Mouse (Mus musculus) small intestine, adult 2 months (tissue): ENCODE data around the gene Rabl6. TPM values are rescaled to one million over a fixed set of nuclear protein-coding genes. Genes with fewer than 3 reads are reported as not detected.

Experiments
- H3K27ac ChIP-seq: fragments of 200-500 bp; 2 replicates; pipeline ENCODE4 v1.5.1; 2012; ENCODE audit warnings: low read depth, low read length, control low read depth, inconsistent platforms; ENCODE audit not compliant: insufficient read depth
- H3K27me3 ChIP-seq: fragments of 200-500 bp; 2 replicates; pipeline ENCODE4 v1.6.1; 2012; ENCODE audit warnings: mild to moderate bottlenecking, moderate library complexity, low read length, inconsistent platforms; ENCODE audit not compliant: control insufficient read depth, insufficient read depth
- H3K36me3 ChIP-seq: fragments of 200-500 bp; 2 replicates; pipeline ENCODE4 v1.6.1; 2012; ENCODE audit warnings: mild to moderate bottlenecking, low read length, control low read depth, inconsistent platforms; ENCODE audit not compliant: control insufficient read depth, insufficient read depth
- H3K4me1 ChIP-seq: fragments of 200-500 bp; 2 replicates; pipeline ENCODE4 v1.6.1; 2012; ENCODE audit warnings: low read length, inconsistent platforms, mixed read lengths; ENCODE audit not compliant: control insufficient read depth, insufficient read depth, insufficient read length
- H3K4me3 ChIP-seq: fragments of 200-500 bp; 2 replicates; pipeline ENCODE4 v1.5.1; 2012; ENCODE audit warnings: low read depth, mild to moderate bottlenecking, control low read depth, inconsistent platforms, low read length, moderate library complexity
- CTCF ChIP-seq: fragments of 200-500 bp; IDR thresholded peaks from 2 replicates; pipeline ENCODE4 v1.5.1; 2012; ENCODE audit warnings: low read depth, mild to moderate bottlenecking, control low read depth, inconsistent platforms, low read length, moderate library complexity, mixed read lengths; ENCODE audit not compliant: insufficient replicate concordance, insufficient read length; ENCODE audit errors: extremely low read depth
- POLR2A ChIP-seq: fragments of 200-500 bp; IDR thresholded peaks from 2 replicates; pipeline ENCODE4 v1.6.1; 2012; ENCODE audit warnings: low read depth, mild to moderate bottlenecking, control low read depth, inconsistent platforms, low read length, moderate library complexity
- WGBS: fragments of 180-500 bp; shearing (Covaris S2); methylation state at CpG from one replicate; pipeline ENCODE4 v1.1.7; 2018; 5-methylcytosine and 5-hydroxymethylcytosine counted together
- polyA plus RNA-seq: library from polyadenylated mRNA; depleted of rRNA; stranded (reverse); fragments of >200 nt; gene quantifications from 2 replicates; pipeline ENCODE4 v1.2.3, GENCODE M21; 2012; rRNA removed

Rabl6 gene
- polyA plus RNA-seq, 1 experiment: 47.6 TPM

DNA sequence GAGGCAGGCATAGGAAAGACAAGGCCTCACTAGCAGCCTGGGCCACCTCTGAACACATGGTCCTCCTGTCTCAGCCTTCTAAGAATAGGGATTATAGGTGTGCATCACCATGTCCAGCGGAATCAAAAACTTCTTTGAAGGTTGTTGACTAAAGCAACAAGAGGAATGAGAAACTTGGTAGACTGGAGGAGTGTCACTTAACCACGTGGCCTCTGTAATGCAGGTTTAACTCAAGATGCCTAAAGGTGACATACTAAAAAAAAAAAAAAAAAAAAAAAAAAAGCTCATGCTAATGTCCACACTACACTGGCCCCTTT lies 73.5 kb downstream of the Rabl6 start:
- WGBS: 91% methylated on average over 2 of the region's 2 CpGs
- H3K27ac ChIP-seq: peak overlapping the region; percentile 79

DNA sequence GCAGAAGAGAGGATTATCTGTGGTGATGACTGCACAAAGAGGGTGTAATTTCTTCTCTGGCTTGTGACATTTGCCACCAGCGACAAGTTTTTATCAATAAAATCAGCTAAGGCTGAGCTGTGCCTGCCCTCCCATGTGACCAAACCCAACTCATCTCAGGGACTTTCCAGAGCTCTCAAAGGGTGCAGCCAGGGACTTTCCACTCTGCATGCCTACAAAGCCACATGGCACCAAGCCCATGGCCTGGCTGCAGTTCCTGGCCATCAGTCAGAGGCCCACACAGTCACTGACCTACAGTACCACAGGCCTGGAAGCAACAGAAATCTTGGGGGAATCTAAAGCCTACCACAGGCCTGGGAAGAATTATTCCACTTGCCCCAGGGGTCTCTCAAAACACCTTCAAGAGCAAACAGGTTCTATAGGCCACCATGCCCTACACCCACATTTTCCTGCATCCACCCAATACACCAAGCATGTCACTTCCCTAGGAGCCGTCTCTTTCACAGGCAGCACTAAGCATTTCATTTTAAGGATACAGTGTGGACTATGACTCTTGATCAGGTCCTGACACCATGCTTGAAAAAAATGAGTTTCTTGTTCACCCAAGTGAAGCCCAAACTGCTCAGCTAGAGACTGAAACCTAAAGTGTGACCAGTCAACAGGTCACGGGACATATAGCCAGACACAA lies 74.0 kb downstream of the Rabl6 start:
- peaks cover 10% of the 10 kb centered on the region for H3K4me1 ChIP-seq
- peaks cover 40% of the 10 kb centered on the region for H3K36me3 ChIP-seq
- H3K27me3 ChIP-seq: no peaks in the 10 kb centered on the region
- TF ChIP-seq POLR2A (peak; percentile 33; the same call in 1 of the 2 replicates), CTCF (no peak)
- H3K4me3 ChIP-seq: no peak overlapping the region
- H3K27ac ChIP-seq: peak overlapping the region; percentile 79
- 51% methylated on average over 3 of the region's 3 CpGs for WGBS

More for the DNA sequence above, 73.5 kb downstream of the Rabl6 start:
- no peak overlapping the region for H3K4me3 ChIP-seq
- H3K27me3 ChIP-seq: no peaks in the 10 kb centered on the region
- H3K4me1 ChIP-seq: peaks cover 10% of the 10 kb centered on the region
- TF ChIP-seq POLR2A (no peak), CTCF (no peak)
- H3K36me3 ChIP-seq: peaks cover 40% of the 10 kb centered on the region

DNA sequence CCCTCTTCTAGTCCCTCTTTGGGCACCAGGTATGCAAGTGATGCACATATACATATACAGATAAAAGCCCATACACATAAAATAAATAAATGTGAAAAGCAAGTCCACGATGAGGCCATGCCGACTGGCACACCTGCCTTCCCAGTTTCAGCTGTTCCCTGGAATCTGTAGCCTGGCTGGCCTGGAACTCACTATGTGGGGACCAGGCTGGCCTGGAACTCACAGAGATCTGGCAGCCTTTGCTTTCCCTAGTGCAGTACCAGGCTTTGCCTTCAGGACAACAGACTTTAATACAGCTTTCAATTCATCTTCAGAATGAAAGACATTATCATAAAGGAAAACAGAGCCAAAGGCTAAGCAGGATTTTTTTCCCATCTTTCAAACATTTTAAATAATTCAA lies 74.6 kb downstream of the Rabl6 start:
- H3K27ac ChIP-seq: peak overlapping the region; percentile 79
- peaks cover 10% of the 10 kb centered on the region for H3K4me1 ChIP-seq
- TF ChIP-seq POLR2A (no peak), CTCF (no peak)
- no peaks in the 10 kb centered on the region for H3K27me3 ChIP-seq
- WGBS: 67% methylated on average over 2 of the region's 2 CpGs
- peaks cover 44% of the 10 kb centered on the region for H3K36me3 ChIP-seq
- H3K4me3 ChIP-seq: no peak overlapping the region

Other genes starting within 250 kb of the Rabl6 start
- gene Uap1l1, start 242.8 kb downstream of the Rabl6 start, polyA plus RNA-seq: 130 and 360 TPM in 2 replicates
- gene Sapcd2, start 236.2 kb downstream of the Rabl6 start, polyA plus RNA-seq: 15.4 and 28.8 TPM in 2 replicates
- 25.8 and 50.7 TPM in 2 replicates for gene Entpd2, start 212.6 kb downstream of the Rabl6 start, polyA plus RNA-seq
- 103 and 117 TPM in 2 replicates for gene Npdc1, start 209.2 kb downstream of the Rabl6 start, polyA plus RNA-seq
- 0.68 and 0.76 TPM in 2 replicates for gene Fut7, start 185.3 kb downstream of the Rabl6 start, polyA plus RNA-seq
- 15.0 and 18.5 TPM in 2 replicates for gene Abca2, start 179.8 kb downstream of the Rabl6 start, polyA plus RNA-seq
- gene Clic3, start 151.7 kb downstream of the Rabl6 start, polyA plus RNA-seq: 0.38 and 12.0 TPM in 2 replicates
- gene Paxx, start 147.4 kb downstream of the Rabl6 start, polyA plus RNA-seq: 48.6 and 62.7 TPM in 2 replicates
- gene Ptgds, start 138.5 kb downstream of the Rabl6 start, polyA plus RNA-seq: 0.28 and 0.39 TPM in 2 replicates
- gene Lcn12, start 114.6 kb downstream of the Rabl6 start, polyA plus RNA-seq: not detected in 2 replicates
- gene Fbxw5, start 107.8 kb downstream of the Rabl6 start, polyA plus RNA-seq: 32.0 and 34.0 TPM in 2 replicates
- 2.1 and 2.2 TPM in 2 replicates for gene C8g, start 106.8 kb downstream of the Rabl6 start, polyA plus RNA-seq
- gene Traf2, start 61.6 kb downstream of the Rabl6 start, polyA plus RNA-seq: 8.2 and 13.7 TPM in 2 replicates
- 209 and 413 TPM in 2 replicates for gene Edf1, start 50.7 kb downstream of the Rabl6 start, polyA plus RNA-seq
- 0.52 and 1.1 TPM in 2 replicates for gene Mamdc4, start 33.7 kb downstream of the Rabl6 start, polyA plus RNA-seq
- 15.8 and 29.7 TPM in 2 replicates for gene Phpt1, start 33.3 kb downstream of the Rabl6 start, polyA plus RNA-seq
- gene Ajm1, start 26.8 kb downstream of the Rabl6 start, polyA plus RNA-seq: 1.7 and 2.2 TPM in 2 replicates
- not detected in 2 replicates for gene Ccdc183, start 9.2 kb upstream of the Rabl6 start, polyA plus RNA-seq
- gene Tmem141, start 13.5 kb upstream of the Rabl6 start, polyA plus RNA-seq: 10.0 and 11.7 TPM in 2 replicates
- 0.65 and 1.4 TPM in 2 replicates for gene Fcna, start 19.5 kb upstream of the Rabl6 start, polyA plus RNA-seq
- not detected in 2 replicates for gene Lcn8, start 44.6 kb upstream of the Rabl6 start, polyA plus RNA-seq
- gene Lcn5, start 49.4 kb upstream of the Rabl6 start, polyA plus RNA-seq: not detected in 2 replicates
- not detected in 2 replicates for gene Lcn6, start 68.3 kb upstream of the Rabl6 start, polyA plus RNA-seq
- not detected in 2 replicates for gene Lcn10, start 74.2 kb upstream of the Rabl6 start, polyA plus RNA-seq
- not detected in 2 replicates for gene Obp2a, start 91.5 kb upstream of the Rabl6 start, polyA plus RNA-seq
- gene Bmyc, start 98.2 kb upstream of the Rabl6 start, polyA plus RNA-seq: 22.9 and 28.4 TPM in 2 replicates
- not detected in 2 replicates for gene Obp2b, start 128.5 kb upstream of the Rabl6 start, polyA plus RNA-seq
- not detected in 2 replicates for gene Lcn3, start 157.0 kb upstream of the Rabl6 start, polyA plus RNA-seq
- gene Lcn11, start 168.5 kb upstream of the Rabl6 start, polyA plus RNA-seq: not detected in 2 replicates
- gene Gm13539, start 173.7 kb upstream of the Rabl6 start, polyA plus RNA-seq: not detected in 2 replicates
- gene Glt6d1, start 207.3 kb upstream of the Rabl6 start, polyA plus RNA-seq: not detected in 2 replicates
- gene Lcn9, start 214.6 kb upstream of the Rabl6 start, polyA plus RNA-seq: not detected in 2 replicates
- not detected in 2 replicates for gene Sohlh1, start 238.7 kb upstream of the Rabl6 start, polyA plus RNA-seq